Mouse (Mus musculus): ENCODE data around the gene Btbd7.

- TF ChIP-seq POLR2A (IDR thresholded peaks at IDR 0.05; ENCODE audit: insufficient read length, low read depth), result no peak
- TF ChIP-seq MYOG (IDR thresholded peaks at IDR 0.05; ENCODE audit: control insufficient read depth in 1 of 3, insufficient read depth in 1 of 3, insufficient read length in 2 of 3, low read depth in 2 of 3), result no peak
- TF ChIP-seq USF1 (IDR thresholded peaks at IDR 0.05; ENCODE audit: low read depth), result no peak
These were observed 78.7 kb downstream of the Btbd7 start for GRCm38 (mm10) chr12:102799528-102799927.
